13 mouse cellular contexts compared by ENCODE assay signal in genomic region chr7:45437046-45437445, GRCm38 (mm10). TPM values are rescaled to one million over a fixed set of nuclear protein-coding genes. Genes with fewer than 3 reads are reported as not detected.
DNase-seq lines count a peak whose midpoint lies in the region; ATAC-seq lines count a peak whose summit lies in the region.
"Had no signal": no experiment of that assay in that cellular context is flagged by ENCODE, and none has a peak within 500 bp of the region (broad histone marks: within the 10 kb centered on the region; RNA-seq: fewer than 3 reads in every experiment).

No protein-coding gene starts in this region.

- H3K4me3 ChIP-seq in forebrain, embryonic 10.5 days, result peak overlapping the region; percentile 4
- H3K4me3 ChIP-seq in forebrain, embryonic 11.5 days (ENCODE audit: low read depth, low read length), result no peak overlapping the region
- H3K4me3 ChIP-seq in intestine, embryonic 16.5 days (ENCODE audit: low read length), result no peak overlapping the region
- H3K4me3 ChIP-seq in intestine, embryonic 15.5 days (replicated peaks), result no peak overlapping the region
- H3K4me3 ChIP-seq in embryonic facial prominence, embryonic 14.5 days (ENCODE audit: low read depth, low read length), result no peak overlapping the region
- H3K4me3 ChIP-seq: layer of hippocampus, adult 2 months had no signal

- H3K4me1 ChIP-seq in forebrain, embryonic 10.5 days, result peaks cover 48% of the 10 kb centered on the region
- H3K4me1 ChIP-seq in forebrain, embryonic 11.5 days (replicated peaks; ENCODE audit: control insufficient read depth, insufficient read depth, low read length), result peaks cover 16% of the 10 kb centered on the region
- H3K4me1 ChIP-seq in intestine, embryonic 16.5 days (ENCODE audit: control insufficient read depth, insufficient read depth, low read length), result peaks cover 35% of the 10 kb centered on the region
- peaks cover 39% of the 10 kb centered on the region for H3K4me1 ChIP-seq in intestine, embryonic 15.5 days (replicated peaks)
- peaks cover 31% of the 10 kb centered on the region for H3K4me1 ChIP-seq in embryonic facial prominence, embryonic 14.5 days (ENCODE audit: control insufficient read depth, insufficient read depth, low read length)

- no peak for DNase-seq in forebrain, embryonic 10.5 days (ENCODE audit: extremely low spot score, low spot score)
- DNase-seq in forebrain, embryonic 11.5 days (ENCODE audit: low spot score), result no peak
- peak; percentile 29 for DNase-seq in A20 (ENCODE audit: low read depth, low spot score)
- DNase-seq in embryonic facial prominence, embryonic 14.5 days (ENCODE audit: low spot score), result no peak
- DNase-seq in urinary bladder, adult 2 months (ENCODE audit: low spot score), result no peak
- no peak for DNase-seq in right cerebral cortex, adult 2 months (ENCODE audit: low spot score in 2 of 2)
- DNase-seq: B cell, adult 2 months; cerebellum, postnatal 36 days; heart, postnatal 10 days; liver had no signal

- no peak overlapping the region for H3K9ac ChIP-seq in forebrain, embryonic 11.5 days (ENCODE audit: low read length)
- 0 out of 2 replicates have a peak overlapping the region, but pooled peaks have one; percentile 91 for H3K9ac ChIP-seq in intestine, embryonic 16.5 days (ENCODE audit: low read depth, low read length)
- no peak overlapping the region for H3K9ac ChIP-seq in intestine, embryonic 15.5 days
- no peak overlapping the region for H3K9ac ChIP-seq in embryonic facial prominence, embryonic 14.5 days (ENCODE audit: low read depth, low read length)

- H3K36me3 ChIP-seq in forebrain, embryonic 10.5 days (replicated peaks), result peaks cover 34% of the 10 kb centered on the region
- no peaks in the 10 kb centered on the region for H3K36me3 ChIP-seq in forebrain, embryonic 11.5 days (ENCODE audit: control insufficient read depth, insufficient read depth, low read length)
- H3K36me3 ChIP-seq in intestine, embryonic 16.5 days (ENCODE audit: control insufficient read depth, insufficient read depth, low read length), result no peaks in the 10 kb centered on the region; the same call in 1 of the 2 replicates
- 0 out of 2 replicates have a peak, but pooled peaks cover 7% of the 10 kb centered on the region for H3K36me3 ChIP-seq in intestine, embryonic 15.5 days
- peaks cover 27% of the 10 kb centered on the region for H3K36me3 ChIP-seq in embryonic facial prominence, embryonic 14.5 days (ENCODE audit: control insufficient read depth, insufficient read depth, low read length)

- no peak overlapping the region for H3K4me2 ChIP-seq in forebrain, embryonic 11.5 days (ENCODE audit: low read depth, low read length, severe bottlenecking)
- H3K4me2 ChIP-seq in intestine, embryonic 16.5 days (ENCODE audit: low read depth, low read length), result no peak overlapping the region
- H3K4me2 ChIP-seq in intestine, embryonic 15.5 days (replicated peaks), result no peak overlapping the region
- H3K4me2 ChIP-seq in embryonic facial prominence, embryonic 14.5 days (ENCODE audit: low read depth, low read length), result peak overlapping the region; percentile 39

- no peaks in the 10 kb centered on the region for H3K9me3 ChIP-seq in forebrain, embryonic 10.5 days
- no peaks in the 10 kb centered on the region for H3K9me3 ChIP-seq in forebrain, embryonic 11.5 days (ENCODE audit: control insufficient read depth, low read length)
- H3K9me3 ChIP-seq in intestine, embryonic 16.5 days (ENCODE audit: control insufficient read depth, low read length), result no peaks in the 10 kb centered on the region
- no peaks in the 10 kb centered on the region for H3K9me3 ChIP-seq in intestine, embryonic 15.5 days
- H3K9me3 ChIP-seq in embryonic facial prominence, embryonic 14.5 days (ENCODE audit: control insufficient read depth, low read length), result no peaks in the 10 kb centered on the region

- no peak for ATAC-seq in forebrain, embryonic 11.5 days (replicated peaks; ENCODE audit: low FRiP score)
- no peak for ATAC-seq in intestine, embryonic 16.5 days
- no peak for ATAC-seq in intestine, embryonic 15.5 days
- ATAC-seq in embryonic facial prominence, embryonic 14.5 days (ENCODE audit: low read depth), result no peak

- H3K27ac ChIP-seq in forebrain, embryonic 10.5 days, result 0 out of 2 replicates have a peak overlapping the region, but pooled peaks have one; percentile 16
- no peak overlapping the region for H3K27ac ChIP-seq in forebrain, embryonic 11.5 days (ENCODE audit: low read depth, low read length)
- no peak overlapping the region for H3K27ac ChIP-seq in intestine, embryonic 16.5 days (ENCODE audit: low read length)
- no peak overlapping the region for H3K27ac ChIP-seq in intestine, embryonic 15.5 days
- H3K27ac ChIP-seq in embryonic facial prominence, embryonic 14.5 days (replicated peaks; ENCODE audit: low read depth, low read length), result no peak overlapping the region
- H3K27ac ChIP-seq: layer of hippocampus, adult 2 months had no signal

- H3K27me3 ChIP-seq in forebrain, embryonic 10.5 days (ENCODE audit: poor library complexity, severe bottlenecking), result peaks cover 7% of the 10 kb centered on the region
- H3K27me3 ChIP-seq in forebrain, embryonic 11.5 days (ENCODE audit: control insufficient read depth, insufficient read depth, low read length), result no peaks in the 10 kb centered on the region
- no peaks in the 10 kb centered on the region for H3K27me3 ChIP-seq in intestine, embryonic 16.5 days (replicated peaks; ENCODE audit: control insufficient read depth, insufficient read depth, low read length)
- no peaks in the 10 kb centered on the region for H3K27me3 ChIP-seq in intestine, embryonic 15.5 days (replicated peaks)
- H3K27me3 ChIP-seq in embryonic facial prominence, embryonic 14.5 days (replicated peaks; ENCODE audit: control insufficient read depth, insufficient read depth, low read length), result no peaks in the 10 kb centered on the region

- 27% methylated on average over 6 of the region's 6 CpGs for WGBS in forebrain, embryonic 10.5 days
- WGBS in forebrain, embryonic 11.5 days, result 23% methylated on average over 6 of the region's 6 CpGs
- 50% methylated on average over 6 of the region's 6 CpGs for WGBS in intestine, embryonic 16.5 days
- 40% methylated on average over 6 of the region's 6 CpGs for WGBS in intestine, embryonic 15.5 days
- 33% methylated on average over 6 of the region's 6 CpGs for WGBS in embryonic facial prominence, embryonic 14.5 days

RNA-seq across cellular contexts. Expression of gene Ruvbl2, which starts 0.8 kb away (rescaled TPM):
- 235 and 237 TPM in 2 replicates for polyA plus RNA-seq in forebrain, embryonic 10.5 days (2016; fragmentation: Nextera tagmentation; extraction: Ambion mirVana)
- 175 and 183 TPM in 2 replicates for polyA plus RNA-seq in forebrain, embryonic 11.5 days (2014; fragmentation: Nextera tagmentation; extraction: Ambion mirVana)
- 121 and 134 TPM in 2 replicates for polyA plus RNA-seq in intestine, embryonic 16.5 days (2015; fragmentation: Nextera tagmentation; extraction: Ambion mirVana)
- 147 and 150 TPM in 2 replicates for polyA plus RNA-seq in intestine, embryonic 15.5 days (2015; fragmentation: Nextera tagmentation; extraction: Ambion mirVana)
- polyA plus RNA-seq in embryonic facial prominence, embryonic 14.5 days (2014; fragmentation: Nextera tagmentation; extraction: Ambion mirVana), result 123 and 127 TPM in 2 replicates
- polyA plus RNA-seq in urinary bladder, adult 2 months (2012; rRNA removed), result 35.8 and 41.4 TPM in 2 replicates

RNA-seq across cellular contexts. Expression of gene Gys1, which starts 2.4 kb away (rescaled TPM):
- polyA plus RNA-seq in forebrain, embryonic 10.5 days (2016; fragmentation: Nextera tagmentation; extraction: Ambion mirVana), result 39.0 and 41.6 TPM in 2 replicates
- polyA plus RNA-seq in forebrain, embryonic 11.5 days (2014; fragmentation: Nextera tagmentation; extraction: Ambion mirVana), result 37.0 and 37.6 TPM in 2 replicates
- 49.4 and 53.1 TPM in 2 replicates for polyA plus RNA-seq in intestine, embryonic 16.5 days (2015; fragmentation: Nextera tagmentation; extraction: Ambion mirVana)
- 39.6 and 42.4 TPM in 2 replicates for polyA plus RNA-seq in intestine, embryonic 15.5 days (2015; fragmentation: Nextera tagmentation; extraction: Ambion mirVana)
- polyA plus RNA-seq in embryonic facial prominence, embryonic 14.5 days (2014; fragmentation: Nextera tagmentation; extraction: Ambion mirVana), result 39.3 TPM in 2 replicates
- polyA plus RNA-seq in urinary bladder, adult 2 months (2012; rRNA removed), result 39.3 TPM in 2 replicates

RNA-seq across cellular contexts. Expression of gene Lhb, which starts 16.4 kb away (rescaled TPM):
- polyA plus RNA-seq in forebrain, embryonic 10.5 days (2016; fragmentation: Nextera tagmentation; extraction: Ambion mirVana), result not detected in 2 replicates
- not detected in 2 replicates for polyA plus RNA-seq in forebrain, embryonic 11.5 days (2014; fragmentation: Nextera tagmentation; extraction: Ambion mirVana)
- polyA plus RNA-seq in intestine, embryonic 16.5 days (2015; fragmentation: Nextera tagmentation; extraction: Ambion mirVana), result 0.28 TPM in 1 of 2 replicates, not detected in the other
- 0.27 and 0.52 TPM in 2 replicates for polyA plus RNA-seq in intestine, embryonic 15.5 days (2015; fragmentation: Nextera tagmentation; extraction: Ambion mirVana)
- polyA plus RNA-seq in embryonic facial prominence, embryonic 14.5 days (2014; fragmentation: Nextera tagmentation; extraction: Ambion mirVana), result 1.4 TPM in 1 of 2 replicates, not detected in the other
- 0.14 TPM in 1 of 2 replicates, not detected in the other for polyA plus RNA-seq in urinary bladder, adult 2 months (2012; rRNA removed)

RNA-seq across cellular contexts. Expression of gene Ftl1, which starts 22.6 kb away (rescaled TPM):
- 5,105 and 5,277 TPM in 2 replicates for polyA plus RNA-seq in forebrain, embryonic 10.5 days (2016; fragmentation: Nextera tagmentation; extraction: Ambion mirVana)
- polyA plus RNA-seq in forebrain, embryonic 11.5 days (2014; fragmentation: Nextera tagmentation; extraction: Ambion mirVana), result 4,947 and 5,145 TPM in 2 replicates
- polyA plus RNA-seq in intestine, embryonic 16.5 days (2015; fragmentation: Nextera tagmentation; extraction: Ambion mirVana), result 7,117 and 7,555 TPM in 2 replicates
- polyA plus RNA-seq in intestine, embryonic 15.5 days (2015; fragmentation: Nextera tagmentation; extraction: Ambion mirVana), result 5,581 and 6,050 TPM in 2 replicates
- polyA plus RNA-seq in embryonic facial prominence, embryonic 14.5 days (2014; fragmentation: Nextera tagmentation; extraction: Ambion mirVana), result 4,260 and 4,697 TPM in 2 replicates
- 1,966 and 2,293 TPM in 2 replicates for polyA plus RNA-seq in urinary bladder, adult 2 months (2012; rRNA removed)

RNA-seq across cellular contexts. Expression of gene Ntf5, which starts 23.6 kb away (rescaled TPM):
- polyA plus RNA-seq in forebrain, embryonic 10.5 days (2016; fragmentation: Nextera tagmentation; extraction: Ambion mirVana), result 0.46 and 0.87 TPM in 2 replicates
- polyA plus RNA-seq in forebrain, embryonic 11.5 days (2014; fragmentation: Nextera tagmentation; extraction: Ambion mirVana), result 0.33 and 0.67 TPM in 2 replicates
- polyA plus RNA-seq in intestine, embryonic 16.5 days (2015; fragmentation: Nextera tagmentation; extraction: Ambion mirVana), result 1.4 and 1.8 TPM in 2 replicates
- 1.7 and 2.1 TPM in 2 replicates for polyA plus RNA-seq in intestine, embryonic 15.5 days (2015; fragmentation: Nextera tagmentation; extraction: Ambion mirVana)
- polyA plus RNA-seq in embryonic facial prominence, embryonic 14.5 days (2014; fragmentation: Nextera tagmentation; extraction: Ambion mirVana), result 3.0 and 3.1 TPM in 2 replicates
- 2.9 and 4.2 TPM in 2 replicates for polyA plus RNA-seq in urinary bladder, adult 2 months (2012; rRNA removed)
